Mouse (Mus musculus) spleen, adult 2 months (tissue): ENCODE data around the gene Edn3. TPM values are rescaled to one million over a fixed set of nuclear protein-coding genes. Genes with fewer than 3 reads are reported as not detected.

Experiments
- DNase-seq, 2 experiments: peaks; one replicate each; pipeline versions ENCODE4 v3.0.0 to v3.0.0-alpha.2; 2012 to 2021; ENCODE audit warnings: low spot score in 2 of 2, low read depth in 1 of 2
- H3K27ac ChIP-seq: fragments of 200-500 bp; 2 replicates; pipeline ENCODE4 v1.5.1; 2012; ENCODE audit warnings: low read length, inconsistent platforms; ENCODE audit not compliant: insufficient read depth
- H3K27me3 ChIP-seq: fragments of 200-500 bp; 2 replicates; pipeline ENCODE4 v1.6.1; 2012; ENCODE audit warnings: mild to moderate bottlenecking, moderate library complexity, low read length, inconsistent platforms; ENCODE audit not compliant: control insufficient read depth, insufficient read depth
- H3K36me3 ChIP-seq: fragments of 200-500 bp; 2 replicates; pipeline ENCODE4 v1.6.1; 2012; ENCODE audit warnings: mild to moderate bottlenecking, low read length, inconsistent platforms; ENCODE audit not compliant: control insufficient read depth, insufficient read depth
- H3K4me1 ChIP-seq: fragments of 200-500 bp; 2 replicates; pipeline ENCODE4 v1.6.1; 2011; ENCODE audit warnings: inconsistent platforms; ENCODE audit not compliant: control insufficient read depth, insufficient read depth, insufficient read length
- H3K4me3 ChIP-seq: fragments of 200-500 bp; 2 replicates; pipeline ENCODE4 v1.5.1; 2011; ENCODE audit warnings: mild to moderate bottlenecking, inconsistent platforms; ENCODE audit not compliant: insufficient read depth, insufficient read length; ENCODE audit errors: extremely low read depth
- CTCF ChIP-seq: fragments of 200-500 bp; IDR thresholded peaks from 2 replicates; pipeline ENCODE4 v1.5.1; 2011; ENCODE audit warnings: mild to moderate bottlenecking, inconsistent platforms; ENCODE audit not compliant: insufficient read depth, insufficient read length, insufficient replicate concordance; ENCODE audit errors: extremely low read depth
- POLR2A ChIP-seq: fragments of 200-500 bp; IDR thresholded peaks from 2 replicates; pipeline ENCODE4 v1.6.1; 2011; ENCODE audit warnings: low read depth, low read length, inconsistent platforms
- WGBS: fragments of 180-500 bp; shearing (Covaris S2); methylation state at CpG from one replicate; pipeline ENCODE4 v1.1.7; 2018; 5-methylcytosine and 5-hydroxymethylcytosine counted together
- polyA plus RNA-seq: library from polyadenylated mRNA; depleted of rRNA; stranded (reverse); fragments of >200 nt; gene quantifications from 2 replicates; pipeline ENCODE4 v1.2.3, GENCODE M21; 2012; rRNA removed

The Edn3 gene
- polyA plus RNA-seq, 1 experiment: 3.8 TPM

DNA sequence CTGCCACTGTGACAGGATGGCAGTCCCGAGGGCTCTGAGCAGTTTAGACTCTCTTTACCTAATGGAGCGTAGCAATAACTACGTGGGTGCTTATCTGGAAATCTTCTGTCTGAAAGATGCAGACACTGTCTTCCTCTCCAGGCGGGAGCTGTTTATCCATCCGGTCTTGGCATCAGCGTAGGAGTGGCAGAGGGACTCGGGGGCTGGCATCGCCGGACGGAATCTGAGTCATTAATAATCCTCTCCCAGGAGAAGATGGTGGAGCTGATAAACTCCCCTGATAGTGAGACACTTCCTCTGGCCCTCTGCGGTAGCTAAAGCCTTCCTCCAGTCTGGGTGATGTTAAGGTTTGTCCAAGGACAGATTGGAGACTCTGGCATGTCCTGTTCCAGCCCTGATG lies 52.9 kb downstream of the Edn3 start:
- H3K4me3 ChIP-seq: no peak overlapping the region
- TF ChIP-seq POLR2A (no peak), CTCF (no peak)
- no peak overlapping the region for H3K27ac ChIP-seq
- DNase-seq: no peak
- no peaks in the 10 kb centered on the region for H3K36me3 ChIP-seq
- no peaks in the 10 kb centered on the region for H3K27me3 ChIP-seq
- 53% methylated on average over 11 of the region's 11 CpGs for WGBS
- no peaks in the 10 kb centered on the region for H3K4me1 ChIP-seq

DNA sequence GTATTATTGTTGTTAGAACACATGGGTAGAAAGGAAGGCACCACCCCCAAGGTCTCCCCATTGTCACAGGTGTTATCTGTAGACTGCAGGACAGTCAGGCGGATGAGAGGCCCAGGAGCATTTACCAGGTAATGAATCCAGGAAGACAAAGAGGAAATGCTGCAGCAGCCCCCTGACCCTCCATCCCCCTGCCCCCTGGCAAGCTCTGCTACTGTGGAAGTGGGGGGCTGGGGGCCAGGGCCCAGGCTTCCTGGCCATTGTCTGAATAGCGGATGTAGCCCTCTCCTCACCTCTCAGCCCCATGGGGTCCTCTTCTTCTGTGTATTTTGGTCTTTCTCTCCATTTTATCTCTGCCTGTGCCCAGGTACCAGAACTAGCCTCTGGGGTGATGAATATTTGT lies 55.7 kb downstream of the Edn3 start:
- no peak overlapping the region for H3K27ac ChIP-seq
- WGBS: 95% methylated on average over 2 of the region's 2 CpGs
- TF ChIP-seq CTCF (no peak), POLR2A (no peak)

DNA sequence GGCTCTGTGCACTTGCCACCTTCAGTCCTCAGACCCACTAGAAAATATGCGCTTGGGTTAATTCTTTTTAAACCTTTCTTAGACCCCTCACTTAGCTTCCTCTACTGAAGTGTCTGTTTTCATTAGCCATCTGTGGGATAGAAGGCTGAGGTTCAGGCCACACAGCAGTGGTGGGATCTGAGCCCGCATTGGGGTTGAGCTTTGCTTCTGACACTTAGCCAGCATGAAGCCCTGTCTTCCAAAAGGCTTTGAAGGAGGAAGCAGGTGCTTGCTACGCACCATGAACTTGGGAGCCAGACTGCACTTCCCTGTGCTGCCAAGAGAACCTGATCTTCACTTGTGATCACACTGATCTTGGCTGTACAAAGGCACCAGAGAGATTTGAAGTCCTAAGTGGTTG lies 59.9 kb downstream of the Edn3 start:
- TF ChIP-seq POLR2A (no peak), CTCF (no peak)
- no peak for DNase-seq
- Histone ChIP-seq H3K36me3 (no peaks in the 10 kb centered on the region), H3K4me3 (no peak overlapping the region), H3K27ac (no peak overlapping the region), H3K4me1 (no peaks in the 10 kb centered on the region), H3K27me3 (no peaks in the 10 kb centered on the region)
- WGBS: 89% methylated on average over 3 of the region's 3 CpGs

More for the DNA sequence above, 55.7 kb downstream of the Edn3 start:
- Histone ChIP-seq H3K36me3 (no peaks in the 10 kb centered on the region), H3K4me3 (no peak overlapping the region), H3K4me1 (no peaks in the 10 kb centered on the region), H3K27me3 (no peaks in the 10 kb centered on the region)
- DNase-seq: no peak

DNA sequence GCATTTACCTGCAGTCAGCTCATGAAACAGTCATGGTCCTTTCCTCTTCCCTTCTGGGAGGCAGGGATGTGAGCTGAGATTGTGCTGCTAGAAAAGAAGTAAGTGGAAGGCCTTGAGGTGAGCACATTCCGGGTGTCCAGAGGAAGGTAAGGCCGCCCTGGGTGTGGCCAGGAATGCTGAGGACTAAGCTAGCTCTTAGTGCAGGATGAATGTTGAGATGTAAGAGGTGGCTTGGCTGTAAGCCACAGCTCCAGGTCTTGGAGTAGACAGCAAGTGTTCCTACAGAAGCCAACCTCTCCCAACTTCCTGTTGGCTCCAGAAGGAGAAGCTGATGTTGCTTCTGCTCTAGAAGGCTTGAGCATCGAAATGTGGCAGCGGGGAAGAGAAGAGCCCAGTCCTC lies 67.4 kb downstream of the Edn3 start:
- H3K36me3 ChIP-seq: no peaks in the 10 kb centered on the region

DNA sequence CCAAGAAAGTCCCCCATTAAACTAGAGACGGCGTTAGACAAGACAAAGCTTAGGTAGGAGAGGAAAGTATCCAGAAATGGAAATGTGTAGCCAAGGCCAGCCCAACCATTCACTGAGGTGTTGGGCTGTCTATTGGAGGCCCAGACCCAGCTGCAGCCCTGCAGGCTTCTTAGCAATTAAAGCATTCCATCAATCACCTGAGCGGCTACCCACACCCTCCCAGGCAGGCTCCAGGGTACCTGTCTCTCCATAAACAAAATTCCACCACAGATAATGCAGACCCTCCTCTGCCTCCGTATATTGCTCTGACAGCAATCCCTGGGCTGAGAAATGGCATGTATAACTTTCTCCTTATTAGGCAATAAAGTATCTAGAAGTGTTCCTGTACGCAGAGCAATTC lies 73.2 kb downstream of the Edn3 start:
- H3K36me3 ChIP-seq: no peaks in the 10 kb centered on the region
- TF ChIP-seq CTCF (no peak), POLR2A (no peak)
- 86% methylated on average over 5 of the region's 5 CpGs for WGBS
- DNase-seq: no peak
- H3K4me1 ChIP-seq: no peaks in the 10 kb centered on the region
- H3K4me3 ChIP-seq: no peak overlapping the region
- no peaks in the 10 kb centered on the region for H3K27me3 ChIP-seq
- H3K27ac ChIP-seq: no peak overlapping the region

More for the DNA sequence above, 67.4 kb downstream of the Edn3 start:
- no peak for DNase-seq
- TF ChIP-seq CTCF (no peak), POLR2A (no peak)
- no peaks in the 10 kb centered on the region for H3K4me1 ChIP-seq
- H3K27me3 ChIP-seq: no peaks in the 10 kb centered on the region
- WGBS: 91% methylated on average over 4 of the region's 4 CpGs
- no peak overlapping the region for H3K4me3 ChIP-seq
- no peak overlapping the region for H3K27ac ChIP-seq

Other genes starting within 250 kb of the Edn3 start
- 6.7 and 6.9 TPM in 2 replicates for gene Zfp831, start 117.1 kb upstream of the Edn3 start, polyA plus RNA-seq
- gene Gm14444, start 249.6 kb downstream of the Edn3 start, polyA plus RNA-seq: not detected in 2 replicates